Mouse (Mus musculus) kidney, adult 2 months (tissue): ENCODE data around the gene Cecr2.

Source experiments
- CTCF ChIP-seq: fragments of 200-500 bp; conservative IDR thresholded peaks from 2 replicates; pipeline ENCODE4 v1.5.1; 2011; ENCODE audit warnings: low read depth, mild to moderate bottlenecking, control low read depth, low read length, moderate library complexity, mixed read lengths; ENCODE audit not compliant: insufficient read depth, insufficient read length
- POLR2A ChIP-seq: fragments of 200-500 bp; IDR thresholded peaks from one replicate; pipeline ENCODE4 v1.6.1; 2011; ENCODE audit warnings: low read depth, low read length, control low read depth

- TF ChIP-seq CTCF (no peak), POLR2A (no peak)
Measured at GRCm38 (mm10) chr6:120820144-120820543, 154.0 kb downstream of the Cecr2 start.
